Mouse (Mus musculus) stomach, postnatal 0 days (tissue): Measurements from ENCODE around the gene Elmsan1. TPM values are rescaled to one million over a fixed set of nuclear protein-coding genes. Genes with fewer than 3 reads are reported as not detected.

ENCODE experiments used
- ATAC-seq: fragments of 200-750 bp; cut with Nextera tagmentation; 2 replicates; pipeline ENCODE4 v1.8.0; 2017; ENCODE audit not compliant: low FRiP score, low TSS enrichment
- DNase-seq: peaks from one replicate; pipeline ENCODE4 v3.0.0-alpha.2; 2016; ENCODE audit warnings: low spot score
- H3K27ac ChIP-seq: fragments of 300-500 bp; sonication (generic); replicated peaks from 2 replicates; pipeline ENCODE4 v1.5.1; 2014; ENCODE audit warnings: mild to moderate bottlenecking, control low read depth
- H3K27me3 ChIP-seq: fragments of 300-500 bp; sonication (generic); 2 replicates; pipeline ENCODE4 v1.6.1; 2014; ENCODE audit warnings: low read length; ENCODE audit not compliant: control insufficient read depth, insufficient read depth
- H3K36me3 ChIP-seq: fragments of 300-500 bp; sonication (generic); 2 replicates; pipeline ENCODE4 v1.6.1; 2014; ENCODE audit warnings: low read length, mixed read lengths; ENCODE audit not compliant: control insufficient read depth, insufficient read depth
- H3K4me1 ChIP-seq: fragments of 300-500 bp; sonication (generic); replicated peaks from 2 replicates; pipeline ENCODE4 v1.6.1; 2014; ENCODE audit warnings: antibody characterized with exemption; ENCODE audit not compliant: control insufficient read depth, insufficient read depth
- H3K4me2 ChIP-seq: fragments of 300-500 bp; sonication (generic); replicated peaks from 2 replicates; pipeline ENCODE4 v1.6.1; 2014; ENCODE audit warnings: low read depth, mild to moderate bottlenecking, control low read depth, moderate library complexity
- H3K4me3 ChIP-seq: fragments of 300-500 bp; sonication (generic); 2 replicates; pipeline ENCODE4 v1.5.1; 2014; ENCODE audit warnings: low read depth, low read length, control low read depth
- H3K9ac ChIP-seq: fragments of 300-500 bp; sonication (generic); 2 replicates; pipeline ENCODE4 v1.6.1; 2014; ENCODE audit warnings: mild to moderate bottlenecking, low read length, control low read depth, mixed read lengths
- H3K9me3 ChIP-seq: fragments of 300-500 bp; sonication (generic); 2 replicates; pipeline ENCODE4 v1.6.1; 2016; ENCODE audit warnings: low read length; ENCODE audit not compliant: control insufficient read depth
- CTCF ChIP-seq: IDR thresholded peaks from 2 replicates; pipeline ENCODE4 v1.5.1; 2016; ENCODE audit warnings: antibody characterized with exemption, low read depth, mild to moderate bottlenecking, moderate library complexity
- EP300 ChIP-seq: optimal IDR thresholded peaks from 2 replicates; pipeline ENCODE3; 2016; ENCODE audit warnings: antibody characterized with exemption
- WGBS: fragments of 180-500 bp; shearing (Covaris S2); extraction: QIAGEN DNeasy Blood & Tissue Kit; methylation state at CpG from one replicate; pipeline ENCODE4 v1.1.7; 2014; 5-methylcytosine and 5-hydroxymethylcytosine counted together
- polyA plus RNA-seq: library from polyadenylated mRNA; unstranded; fragments of >200 nt; fragmentation: Nextera tagmentation; extraction: Ambion mirVana; gene quantifications from 2 replicates; pipeline ENCODE4 v1.2.1, GENCODE M21; 2015

The Elmsan1 gene
- polyA plus RNA-seq, 1 experiment from 2014 or later = 4.1 TPM

DNA sequence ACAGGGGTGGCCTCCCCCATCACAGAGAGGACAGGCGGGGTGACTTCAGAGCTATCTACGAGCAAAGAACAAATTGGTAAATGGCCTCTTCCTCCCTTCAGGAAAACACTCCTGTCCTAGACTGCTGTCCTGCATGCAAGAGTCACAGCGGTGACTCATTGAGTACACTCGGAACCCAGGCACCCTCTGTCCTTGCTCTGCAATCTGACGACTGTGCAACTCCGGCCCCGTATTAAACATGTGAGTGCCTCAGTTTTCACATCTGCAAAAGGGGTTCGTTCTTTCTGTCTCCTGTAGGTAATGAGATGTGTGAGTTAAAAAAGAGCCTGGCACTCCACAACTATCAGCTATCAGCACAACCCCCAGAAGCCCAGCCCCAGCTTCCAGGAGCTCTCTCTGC is 58.2 kb downstream of the Elmsan1 start:
- Histone ChIP-seq H3K4me3 (no peak overlapping the region), H3K9ac (no peak overlapping the region), H3K9me3 (no peaks in the 10 kb centered on the region), H3K36me3 (peaks cover 25% of the 10 kb centered on the region), H3K4me1 (no peaks in the 10 kb centered on the region), H3K27ac (no peak overlapping the region), H3K4me2 (no peak overlapping the region), H3K27me3 (no peaks in the 10 kb centered on the region)
- WGBS = 89% methylated on average over 8 of the region's 8 CpGs
- ATAC-seq (no peak), DNase-seq (no peak)
- TF ChIP-seq EP300 (no peak), CTCF (no peak)

DNA sequence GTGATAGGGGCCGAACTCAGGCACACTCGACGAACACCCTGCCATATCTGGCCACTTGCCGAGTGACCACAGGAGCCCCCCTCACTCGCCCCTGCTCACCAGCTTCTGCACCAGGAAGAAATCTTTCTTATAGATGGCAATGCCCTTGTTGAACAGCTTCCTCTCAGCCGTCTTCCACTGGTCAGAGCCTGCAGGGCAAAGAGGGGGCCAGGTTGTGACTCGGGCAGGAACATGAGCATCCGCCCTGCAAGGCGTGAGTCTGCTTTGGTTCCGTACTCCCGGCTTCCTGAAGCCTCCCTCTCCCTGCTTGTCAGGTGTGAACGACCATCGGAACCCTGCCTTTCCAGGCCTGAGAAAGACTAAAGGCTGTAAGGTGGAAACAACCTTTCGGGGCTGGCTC is 60.5 kb downstream of the Elmsan1 start:
- no peak for TF ChIP-seq EP300
- no peak for TF ChIP-seq CTCF
- WGBS = 83% methylated on average over 14 of the region's 14 CpGs
- no peak overlapping the region for H3K27ac ChIP-seq
- H3K9ac ChIP-seq = no peak overlapping the region
- no peaks in the 10 kb centered on the region for H3K27me3 ChIP-seq
- no peak overlapping the region for H3K4me2 ChIP-seq
- no peak for DNase-seq
- H3K9me3 ChIP-seq = no peaks in the 10 kb centered on the region
- no peak overlapping the region for H3K4me3 ChIP-seq
- no peak for ATAC-seq
- peaks cover 28% of the 10 kb centered on the region for H3K36me3 ChIP-seq
- no peaks in the 10 kb centered on the region for H3K4me1 ChIP-seq

DNA sequence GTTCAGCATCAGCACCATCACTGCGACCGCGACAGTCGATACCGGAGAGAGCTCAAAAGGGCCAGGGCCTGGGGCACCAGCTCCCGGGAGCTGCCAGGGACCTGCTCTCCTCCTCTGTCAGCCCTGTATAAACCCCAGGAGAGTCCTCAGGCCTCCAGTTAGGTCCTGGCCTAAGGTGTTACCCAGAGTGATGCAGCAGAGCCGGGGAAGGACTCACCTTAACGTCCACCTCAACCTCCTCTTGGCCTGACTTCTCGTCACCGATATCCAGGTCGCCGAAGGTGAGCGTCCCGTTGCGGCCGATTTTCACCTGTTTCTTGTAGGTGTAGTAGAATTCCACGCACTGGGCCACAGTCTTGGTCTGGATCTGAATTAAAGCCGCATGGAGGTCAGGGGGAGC is 62.5 kb downstream of the Elmsan1 start:
- TF ChIP-seq CTCF (no peak), EP300 (no peak)
- ATAC-seq = no peak
- no peak overlapping the region for H3K27ac ChIP-seq
- no peaks in the 10 kb centered on the region; the same call in 1 of the 2 replicates for H3K4me1 ChIP-seq
- peaks cover 38% of the 10 kb centered on the region for H3K36me3 ChIP-seq
- H3K4me2 ChIP-seq = no peak overlapping the region
- DNase-seq = no peak
- H3K27me3 ChIP-seq = no peaks in the 10 kb centered on the region
- WGBS = 96% methylated on average over 18 of the region's 18 CpGs
- H3K9ac ChIP-seq = no peak overlapping the region
- no peak overlapping the region for H3K4me3 ChIP-seq
- no peaks in the 10 kb centered on the region for H3K9me3 ChIP-seq

DNA sequence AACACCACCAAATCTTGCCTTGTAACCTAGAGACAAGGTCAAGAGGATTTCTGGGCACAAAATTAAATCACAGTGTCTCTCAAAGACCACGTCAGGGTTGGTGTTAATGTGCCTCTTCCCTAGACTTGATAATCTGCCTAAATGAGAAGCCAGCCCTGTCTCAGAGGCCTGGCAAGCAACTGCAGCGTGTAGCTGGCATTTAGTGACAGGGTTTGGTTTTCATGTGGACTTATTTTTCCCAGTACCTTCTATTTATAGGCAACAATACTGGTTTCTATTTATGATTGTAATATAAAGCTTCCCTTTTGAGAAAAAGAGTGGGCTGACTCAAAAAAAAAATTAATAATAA is 63.2 kb downstream of the Elmsan1 start:
- TF ChIP-seq EP300 = no peak
- no peak for TF ChIP-seq CTCF
- H3K4me3 ChIP-seq = no peak overlapping the region
- ATAC-seq (no peak), DNase-seq (no peak)
- 85% methylated on average over 2 of the region's 2 CpGs for WGBS
- H3K9ac ChIP-seq = no peak overlapping the region
- H3K4me1 ChIP-seq = no peaks in the 10 kb centered on the region; the same call in 1 of the 2 replicates
- peaks cover 38% of the 10 kb centered on the region for H3K36me3 ChIP-seq
- H3K4me2 ChIP-seq = no peak overlapping the region
- H3K9me3 ChIP-seq = no peaks in the 10 kb centered on the region
- H3K27ac ChIP-seq = no peak overlapping the region
- H3K27me3 ChIP-seq = no peaks in the 10 kb centered on the region

DNA sequence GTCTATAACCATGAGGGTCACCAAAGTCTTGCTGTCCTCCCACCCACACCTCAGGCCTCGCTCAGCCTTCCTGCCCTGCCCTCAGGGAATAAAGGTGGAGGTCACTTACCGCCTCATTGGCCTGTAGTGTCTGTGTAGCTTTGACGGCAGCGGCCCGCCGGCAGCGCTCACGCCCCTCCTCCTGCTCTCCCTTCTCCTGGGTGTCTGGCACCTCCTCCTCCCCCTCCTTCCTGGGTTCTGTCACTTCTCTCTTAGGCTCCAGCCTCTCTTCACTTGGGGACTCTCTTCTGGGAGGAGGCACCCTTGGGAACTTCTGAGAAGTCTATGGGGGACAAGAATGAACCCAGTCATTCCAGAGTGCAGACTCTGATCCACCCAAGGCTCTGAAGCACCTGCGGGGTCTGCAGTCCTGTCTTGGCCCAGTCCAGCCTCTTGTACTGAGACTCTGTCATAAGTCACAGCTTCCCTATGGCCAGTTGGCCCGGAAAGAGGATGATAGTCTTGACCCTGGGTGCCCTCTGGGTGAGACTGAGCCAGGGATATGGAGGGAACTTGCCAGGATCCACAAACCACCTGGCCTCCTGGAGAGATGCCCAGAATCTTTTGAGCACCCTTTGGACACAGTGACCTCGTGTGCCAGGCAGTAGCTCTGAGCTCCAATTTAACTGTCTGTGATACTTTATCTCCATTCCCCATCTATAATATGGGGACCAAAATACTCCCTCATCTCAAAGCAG is 63.7 kb downstream of the Elmsan1 start:
- H3K9ac ChIP-seq = no peak overlapping the region
- no peaks in the 10 kb centered on the region; the same call in 1 of the 2 replicates for H3K4me1 ChIP-seq
- no peak overlapping the region for H3K4me3 ChIP-seq
- no peak for DNase-seq
- H3K27me3 ChIP-seq = no peaks in the 10 kb centered on the region
- no peak for ATAC-seq
- 69% methylated on average over 11 of the region's 11 CpGs for WGBS
- no peaks in the 10 kb centered on the region for H3K9me3 ChIP-seq
- TF ChIP-seq CTCF (no peak), EP300 (no peak)
- peaks cover 38% of the 10 kb centered on the region for H3K36me3 ChIP-seq
- no peak overlapping the region for H3K27ac ChIP-seq
- H3K4me2 ChIP-seq = no peak overlapping the region

DNA sequence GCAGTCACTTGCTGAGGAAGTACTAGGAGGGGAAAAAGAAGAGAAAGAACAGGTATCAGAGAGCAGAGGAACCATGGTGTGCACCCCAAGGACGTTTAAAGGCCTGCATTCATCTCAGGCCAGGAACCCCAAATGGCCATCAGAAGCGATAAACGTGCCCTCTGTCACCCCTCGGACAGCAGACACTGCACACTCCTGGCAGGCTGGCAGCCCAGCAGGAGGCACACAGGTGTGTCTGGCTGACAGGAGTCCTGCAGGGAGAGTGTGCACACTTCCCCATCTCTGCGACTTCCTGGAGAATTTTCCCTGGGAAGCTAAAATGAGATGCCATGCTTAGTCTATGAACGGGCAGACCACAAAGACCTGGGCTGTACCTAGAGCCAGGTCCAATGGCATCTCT is 65.3 kb downstream of the Elmsan1 start:
- no peaks in the 10 kb centered on the region for H3K27me3 ChIP-seq
- H3K4me3 ChIP-seq = no peak overlapping the region
- no peak for ATAC-seq
- WGBS = 77% methylated on average over 6 of the region's 6 CpGs
- no peak overlapping the region for H3K4me2 ChIP-seq
- DNase-seq = no peak
- H3K9ac ChIP-seq = no peak overlapping the region
- no peaks in the 10 kb centered on the region; the same call in 1 of the 2 replicates for H3K4me1 ChIP-seq
- no peak for TF ChIP-seq EP300
- TF ChIP-seq CTCF = no peak
- peaks cover 29% of the 10 kb centered on the region for H3K36me3 ChIP-seq
- no peak overlapping the region for H3K27ac ChIP-seq
- H3K9me3 ChIP-seq = no peaks in the 10 kb centered on the region
